Mouse (Mus musculus) testis, adult 2 months (tissue): ENCODE data around the gene Kdm4a. TPM values are rescaled to one million over a fixed set of nuclear protein-coding genes. Genes with fewer than 3 reads are reported as not detected.

Experiments
- H3K27ac ChIP-seq: fragments of 200-500 bp; 2 replicates; pipeline ENCODE4 v1.5.1; 2012; ENCODE audit warnings: low read depth, low read length; ENCODE audit not compliant: control insufficient read depth, insufficient read depth
- H3K27me3 ChIP-seq: fragments of 200-500 bp; 2 replicates; pipeline ENCODE4 v1.6.1; 2012; ENCODE audit warnings: mild to moderate bottlenecking, low read length, moderate library complexity; ENCODE audit not compliant: control insufficient read depth, insufficient read depth
- H3K36me3 ChIP-seq: fragments of 200-500 bp; 2 replicates; pipeline ENCODE4 v1.6.1; 2012; ENCODE audit warnings: mild to moderate bottlenecking, low read length; ENCODE audit not compliant: control insufficient read depth, insufficient read depth
- H3K4me1 ChIP-seq: fragments of 200-500 bp; 2 replicates; pipeline ENCODE4 v1.6.1; 2012; ENCODE audit warnings: low read length; ENCODE audit not compliant: control insufficient read depth, insufficient read depth
- H3K4me3 ChIP-seq: fragments of 200-500 bp; 2 replicates; pipeline ENCODE4 v1.5.1; 2012; ENCODE audit warnings: low read depth, mild to moderate bottlenecking, low read length, moderate library complexity, mixed read lengths; ENCODE audit not compliant: control insufficient read depth
- CTCF ChIP-seq: fragments of 200-500 bp; IDR thresholded peaks from 2 replicates; pipeline ENCODE4 v1.5.1; 2012; ENCODE audit warnings: low read depth, mild to moderate bottlenecking, inconsistent platforms, low read length, moderate library complexity; ENCODE audit not compliant: control insufficient read depth, insufficient read depth, insufficient replicate concordance
- POLR2A ChIP-seq: fragments of 200-500 bp; IDR thresholded peaks from 2 replicates; pipeline ENCODE4 v1.6.1; 2012; ENCODE audit warnings: low read depth, mild to moderate bottlenecking, inconsistent platforms, low read length, moderate library complexity; ENCODE audit not compliant: control insufficient read depth
- polyA plus RNA-seq: library from polyadenylated mRNA; depleted of rRNA; stranded (reverse); fragments of >200 nt; gene quantifications from 2 replicates; pipeline ENCODE4 v1.2.3, GENCODE M21; 2012

The Kdm4a gene
- polyA plus RNA-seq, 1 experiment = 14.2 TPM

DNA sequence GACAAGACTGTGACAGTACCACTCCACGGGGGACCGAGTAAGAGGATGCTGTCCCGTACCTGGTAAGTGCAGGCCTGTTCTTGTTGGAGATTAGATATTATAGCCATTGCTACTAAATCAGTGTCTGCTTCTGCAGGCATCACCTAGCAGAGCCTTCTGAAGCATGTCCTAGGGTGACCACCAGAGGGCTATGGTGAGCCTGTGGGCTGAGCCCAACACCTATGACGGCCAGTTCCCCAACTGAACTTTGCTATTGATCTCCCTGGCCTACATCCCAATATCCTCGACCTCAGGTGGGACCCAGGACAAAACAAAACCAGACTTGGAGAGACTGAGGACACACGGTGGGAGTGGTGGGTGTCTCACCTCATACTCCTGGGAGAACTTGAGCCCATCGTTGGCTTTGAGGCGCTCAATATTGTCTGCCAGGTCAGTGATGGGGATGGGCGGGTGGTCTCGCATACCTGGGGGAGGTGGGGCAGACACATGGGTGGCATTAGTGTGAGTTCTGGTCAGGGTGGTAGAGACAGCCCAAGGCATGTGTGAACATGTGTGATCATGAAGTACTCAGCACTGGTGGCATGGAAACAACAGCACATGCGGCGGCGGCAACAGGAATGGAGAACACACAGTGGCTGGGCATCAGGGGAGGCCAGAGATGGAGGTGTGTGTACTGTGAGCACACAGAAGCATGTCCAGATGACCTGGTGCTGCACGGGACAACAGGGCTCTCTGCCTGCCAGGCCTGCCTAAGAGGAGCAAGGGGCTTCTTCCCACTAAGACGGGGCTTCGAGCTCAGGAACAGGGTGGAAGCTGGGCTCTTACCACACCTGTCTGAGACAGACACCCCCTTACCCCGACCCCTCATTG is 37.1 kb upstream of the Kdm4a start:
- TF ChIP-seq POLR2A (no peak), CTCF (peak; percentile 65; the same call in 1 of the 2 replicates)
- no peaks in the 10 kb centered on the region for H3K4me1 ChIP-seq
- no peak overlapping the region for H3K4me3 ChIP-seq
- no peak overlapping the region for H3K27ac ChIP-seq
- H3K27me3 ChIP-seq = no peaks in the 10 kb centered on the region
- H3K36me3 ChIP-seq = no peaks in the 10 kb centered on the region

GRCm38 (mm10) chr4:118214891-118215290 is 35.0 kb upstream of the Kdm4a start:
- no peak overlapping the region for H3K27ac ChIP-seq
- H3K4me3 ChIP-seq = no peak overlapping the region
- no peak for TF ChIP-seq CTCF
- no peak for TF ChIP-seq POLR2A
- H3K4me1 ChIP-seq = no peaks in the 10 kb centered on the region
- H3K36me3 ChIP-seq = no peaks in the 10 kb centered on the region
- no peaks in the 10 kb centered on the region for H3K27me3 ChIP-seq

DNA sequence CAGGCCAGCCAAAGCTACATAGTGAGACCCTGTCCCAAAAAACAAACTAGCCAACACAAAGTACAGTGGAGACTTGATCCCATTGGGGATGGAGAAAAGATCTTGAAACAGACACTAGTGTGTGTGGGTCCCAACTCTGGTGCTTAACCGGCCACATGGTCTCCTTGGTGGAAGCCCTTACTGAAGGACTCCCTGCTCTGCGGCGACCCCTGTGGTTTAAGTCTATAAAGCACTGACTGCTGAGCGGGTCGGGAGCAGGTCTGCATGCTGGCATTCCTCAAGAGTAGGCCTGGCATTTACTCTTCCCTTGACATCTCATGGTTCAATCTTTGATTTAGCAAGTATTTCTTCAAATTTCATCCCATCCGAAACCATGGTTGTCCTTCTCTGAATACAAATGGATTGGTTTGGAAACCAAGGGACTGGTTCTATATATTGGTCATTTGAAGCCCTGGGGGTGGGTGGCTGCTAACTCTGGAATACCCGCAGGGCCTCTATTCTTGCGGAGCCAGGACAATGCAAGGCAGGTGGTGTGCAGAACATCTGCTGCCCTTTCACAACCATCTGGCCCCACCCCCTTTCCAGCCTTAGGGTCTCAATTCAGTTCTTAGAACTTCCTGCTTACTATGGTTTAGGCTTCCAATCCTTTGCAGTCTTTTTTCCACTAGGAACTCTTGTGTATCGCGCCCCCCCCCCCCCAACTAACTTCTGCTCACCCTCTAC is 27.2 kb upstream of the Kdm4a start:
- H3K27me3 ChIP-seq = no peaks in the 10 kb centered on the region
- H3K4me3 ChIP-seq = no peak overlapping the region
- TF ChIP-seq POLR2A = no peak
- no peak for TF ChIP-seq CTCF
- H3K27ac ChIP-seq = no peak overlapping the region
- H3K36me3 ChIP-seq = no peaks in the 10 kb centered on the region
- H3K4me1 ChIP-seq = no peaks in the 10 kb centered on the region

- Histone ChIP-seq H3K4me3 (no peak overlapping the region), H3K4me1 (no peaks in the 10 kb centered on the region), H3K27me3 (no peaks in the 10 kb centered on the region), H3K36me3 (no peaks in the 10 kb centered on the region), H3K27ac (no peak overlapping the region)
- TF ChIP-seq CTCF = no peak
- TF ChIP-seq POLR2A = no peak
Observed at GRCm38 (mm10) chr4:118205906-118206305, 26.1 kb upstream of the Kdm4a start.

- H3K4me1 ChIP-seq = no peaks in the 10 kb centered on the region
- H3K27me3 ChIP-seq = no peaks in the 10 kb centered on the region
- no peak overlapping the region for H3K4me3 ChIP-seq
- TF ChIP-seq CTCF = no peak
- no peak for TF ChIP-seq POLR2A
- no peak overlapping the region for H3K27ac ChIP-seq
- no peaks in the 10 kb centered on the region for H3K36me3 ChIP-seq
Observed at GRCm38 (mm10) chr4:118199093-118199492, 19.2 kb upstream of the Kdm4a start.

DNA sequence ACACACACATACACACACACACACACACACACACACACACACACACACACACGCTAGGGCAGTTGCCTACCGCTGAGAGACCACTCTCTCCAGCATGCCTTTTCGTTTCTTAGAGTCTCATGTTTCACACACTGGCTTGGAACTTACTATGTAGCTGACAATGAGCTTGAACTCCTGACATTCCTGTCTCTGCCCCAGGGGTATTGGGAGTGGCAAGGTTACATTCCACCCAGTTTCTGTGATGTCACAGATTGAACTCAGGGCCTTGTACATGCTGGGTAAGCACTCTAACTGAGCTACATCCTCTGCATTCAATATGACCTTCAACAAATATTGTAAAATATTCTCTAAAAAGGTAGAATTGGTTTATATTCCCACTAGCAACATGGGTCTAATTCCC is 18.8 kb upstream of the Kdm4a start:
- H3K36me3 ChIP-seq = no peaks in the 10 kb centered on the region
- no peak for TF ChIP-seq POLR2A
- TF ChIP-seq CTCF = no peak
- no peaks in the 10 kb centered on the region for H3K27me3 ChIP-seq
- no peak overlapping the region for H3K4me3 ChIP-seq
- no peaks in the 10 kb centered on the region for H3K4me1 ChIP-seq
- no peak overlapping the region for H3K27ac ChIP-seq

GRCm38 (mm10) chr4:118196185-118196584 is 16.3 kb upstream of the Kdm4a start:
- Histone ChIP-seq H3K27me3 (no peaks in the 10 kb centered on the region), H3K27ac (no peak overlapping the region), H3K4me3 (no peak overlapping the region), H3K4me1 (no peaks in the 10 kb centered on the region), H3K36me3 (no peaks in the 10 kb centered on the region)
- TF ChIP-seq POLR2A (no peak), CTCF (no peak)
